ENCODE assay signal across 8 mouse cellular contexts in genomic region chr16:25058051-25058747, GRCm38 (mm10).
DNase-seq lines count a peak whose midpoint lies in the region; ATAC-seq lines count a peak whose summit lies in the region.

No protein-coding gene starts in this region.

- H3K9ac ChIP-seq in embryonic facial prominence, embryonic 13.5 days = peak overlapping the region; percentile 72
- no peak overlapping the region for H3K9ac ChIP-seq in intestine, embryonic 15.5 days
- peak overlapping the region; percentile 82 for H3K9ac ChIP-seq in neural tube, embryonic 13.5 days

- ATAC-seq in embryonic facial prominence, embryonic 13.5 days (ENCODE audit: insufficient number of reproducible peaks, insufficient read depth, low FRiP score, low TSS enrichment, low read depth) = no peak
- ATAC-seq in intestine, embryonic 15.5 days = no peak
- peak; percentile 16; the same call in 1 of the 2 replicates for ATAC-seq in neural tube, embryonic 13.5 days (ENCODE audit: low read depth)

- no peaks in the 10 kb centered on the region for H3K9me3 ChIP-seq in embryonic facial prominence, embryonic 13.5 days
- H3K9me3 ChIP-seq in intestine, embryonic 15.5 days = no peaks in the 10 kb centered on the region
- no peaks in the 10 kb centered on the region for H3K9me3 ChIP-seq in neural tube, embryonic 13.5 days

- 33% methylated on average over 11 of the region's 11 CpGs for WGBS in embryonic facial prominence, embryonic 13.5 days
- WGBS in intestine, embryonic 15.5 days = 44% methylated on average over 11 of the region's 11 CpGs
- 19% methylated on average over 11 of the region's 11 CpGs for WGBS in neural tube, embryonic 13.5 days

- H3K27me3 ChIP-seq in embryonic facial prominence, embryonic 13.5 days = 0 out of 2 replicates have a peak, but pooled peaks cover 5% of the 10 kb centered on the region
- no peaks in the 10 kb centered on the region for H3K27me3 ChIP-seq in intestine, embryonic 15.5 days (replicated peaks)
- peaks cover 4% of the 10 kb centered on the region for H3K27me3 ChIP-seq in neural tube, embryonic 13.5 days

- peak overlapping the region; percentile 72 for H3K4me2 ChIP-seq in embryonic facial prominence, embryonic 13.5 days
- H3K4me2 ChIP-seq in intestine, embryonic 15.5 days (replicated peaks) = peak overlapping the region; percentile 67
- H3K4me2 ChIP-seq in neural tube, embryonic 13.5 days = peak overlapping the region; percentile 69

- peak overlapping the region; percentile 96 for H3K27ac ChIP-seq in embryonic facial prominence, embryonic 13.5 days
- peak overlapping the region; percentile 95 for H3K27ac ChIP-seq in intestine, embryonic 15.5 days
- H3K27ac ChIP-seq in neural tube, embryonic 13.5 days (replicated peaks) = peak overlapping the region; percentile 96

- peak overlapping the region; percentile 57 for H3K4me3 ChIP-seq in embryonic facial prominence, embryonic 13.5 days
- peak overlapping the region; percentile 57 for H3K4me3 ChIP-seq in intestine, embryonic 15.5 days (replicated peaks)
- peak overlapping the region; percentile 54 for H3K4me3 ChIP-seq in neural tube, embryonic 13.5 days

- DNase-seq in layer of hippocampus, adult 9-11 months = peak; percentile 72
- DNase-seq in layer of hippocampus, postnatal 25 days (ENCODE audit: extremely low spot score in 1 of 2, low spot score in 1 of 2) = no peak
- DNase-seq in right cerebral cortex, postnatal 25 days = no peak
- DNase-seq in yolk sac, embryonic 10.5 days (ENCODE audit: low spot score) = no peak
- no peak for DNase-seq in embryo, embryonic 11 days

- H3K4me1 ChIP-seq in embryonic facial prominence, embryonic 13.5 days = peaks cover 18% of the 10 kb centered on the region
- H3K4me1 ChIP-seq in intestine, embryonic 15.5 days (replicated peaks) = peaks cover 9% of the 10 kb centered on the region
- peaks cover 22% of the 10 kb centered on the region for H3K4me1 ChIP-seq in neural tube, embryonic 13.5 days (replicated peaks)

- no peaks in the 10 kb centered on the region for H3K36me3 ChIP-seq in embryonic facial prominence, embryonic 13.5 days
- no peaks in the 10 kb centered on the region for H3K36me3 ChIP-seq in intestine, embryonic 15.5 days
- H3K36me3 ChIP-seq in neural tube, embryonic 13.5 days = no peaks in the 10 kb centered on the region
